Mouse (Mus musculus) testis, adult 2 months (tissue): ENCODE results near the gene Dlg4.

ENCODE experiments used
- CTCF ChIP-seq: fragments of 200-500 bp; IDR thresholded peaks from 2 replicates; pipeline ENCODE4 v1.5.1; 2012; ENCODE audit warnings: low read depth, mild to moderate bottlenecking, inconsistent platforms, low read length, moderate library complexity; ENCODE audit not compliant: control insufficient read depth, insufficient read depth, insufficient replicate concordance
- POLR2A ChIP-seq: fragments of 200-500 bp; IDR thresholded peaks from 2 replicates; pipeline ENCODE4 v1.6.1; 2012; ENCODE audit warnings: low read depth, mild to moderate bottlenecking, inconsistent platforms, low read length, moderate library complexity; ENCODE audit not compliant: control insufficient read depth

GRCm38 (mm10) chr11:69992396-69992795 is 24.3 kb upstream of the Dlg4 start:
- no peak for TF ChIP-seq POLR2A
- no peak for TF ChIP-seq CTCF
